Mouse (Mus musculus) ES-Bruce4 (cell line): ENCODE measurements around the gene Fosl1. TPM values are rescaled to one million over a fixed set of nuclear protein-coding genes. Genes with fewer than 3 reads are reported as not detected.

ENCODE experiments used
- H3K27ac ChIP-seq: 2 replicates; pipeline ENCODE4 v1.5.1; 2012; ENCODE audit warnings: low read length, inconsistent platforms; ENCODE audit not compliant: insufficient read depth
- H3K27me3 ChIP-seq: 2 replicates; pipeline ENCODE4 v1.6.1; 2012; ENCODE audit warnings: mild to moderate bottlenecking, low read length, inconsistent platforms; ENCODE audit not compliant: control insufficient read depth, poor library complexity, insufficient read depth, severe bottlenecking
- H3K36me3 ChIP-seq: 2 replicates; pipeline ENCODE4 v1.6.1; 2012; ENCODE audit warnings: inconsistent platforms, mild to moderate bottlenecking, low read length, moderate library complexity; ENCODE audit not compliant: control insufficient read depth, poor library complexity, insufficient read depth, severe bottlenecking
- H3K4me1 ChIP-seq: one replicate; pipeline ENCODE4 v1.8.1; 2011; ENCODE audit warnings: low read length; ENCODE audit not compliant: control insufficient read depth, insufficient read depth
- H3K4me3 ChIP-seq: 2 replicates; pipeline ENCODE4 v1.5.1; 2011; ENCODE audit warnings: low read depth, mild to moderate bottlenecking, low read length
- H3K9ac ChIP-seq: 2 replicates; pipeline ENCODE4 v1.6.1; 2012; ENCODE audit warnings: low read depth, mild to moderate bottlenecking, inconsistent platforms; ENCODE audit not compliant: poor library complexity, severe bottlenecking
- H3K9me3 ChIP-seq: replicated peaks from 2 replicates; pipeline ENCODE4 v1.6.1; 2012; ENCODE audit warnings: mild to moderate bottlenecking, low read length, inconsistent platforms; ENCODE audit not compliant: control insufficient read depth, poor library complexity, insufficient read depth, severe bottlenecking
- CTCF ChIP-seq: IDR thresholded peaks from one replicate; pipeline ENCODE4 v1.8.1; 2011; ENCODE audit warnings: low read depth, low read length
- EP300 ChIP-seq: IDR thresholded peaks from 2 replicates; pipeline ENCODE4 v1.6.1; 2011; ENCODE audit warnings: low read depth, low read length; ENCODE audit not compliant: insufficient read depth
- POLR2A ChIP-seq: IDR thresholded peaks from one replicate; pipeline ENCODE4 v1.8.1; 2011; ENCODE audit warnings: low read length; ENCODE audit not compliant: insufficient read depth
- polyA plus RNA-seq: library from polyadenylated mRNA; stranded (reverse); fragments of >200 nt; gene quantifications from 2 replicates; pipeline ENCODE4 v1.2.4, GENCODE M21; 2011; ENCODE audit warnings: low read depth; ENCODE audit not compliant: missing spikeins, insufficient read depth, insufficient read length

Fosl1 gene
- polyA plus RNA-seq, 1 experiment: 1.3 TPM

- no peak overlapping the region for H3K4me3 ChIP-seq
- H3K27ac ChIP-seq: no peak overlapping the region
- no peaks in the 10 kb centered on the region for H3K9me3 ChIP-seq
- H3K4me1 ChIP-seq: peaks cover 3% of the 10 kb centered on the region
- no peaks in the 10 kb centered on the region for H3K27me3 ChIP-seq
- no peak for TF ChIP-seq CTCF
- TF ChIP-seq EP300: no peak
- no peak for TF ChIP-seq POLR2A
- H3K36me3 ChIP-seq: no peaks in the 10 kb centered on the region
- no peak overlapping the region for H3K9ac ChIP-seq
Observed at GRCm38 (mm10) chr19:5408057-5409001, 39.0 kb upstream of the Fosl1 start.

DNA sequence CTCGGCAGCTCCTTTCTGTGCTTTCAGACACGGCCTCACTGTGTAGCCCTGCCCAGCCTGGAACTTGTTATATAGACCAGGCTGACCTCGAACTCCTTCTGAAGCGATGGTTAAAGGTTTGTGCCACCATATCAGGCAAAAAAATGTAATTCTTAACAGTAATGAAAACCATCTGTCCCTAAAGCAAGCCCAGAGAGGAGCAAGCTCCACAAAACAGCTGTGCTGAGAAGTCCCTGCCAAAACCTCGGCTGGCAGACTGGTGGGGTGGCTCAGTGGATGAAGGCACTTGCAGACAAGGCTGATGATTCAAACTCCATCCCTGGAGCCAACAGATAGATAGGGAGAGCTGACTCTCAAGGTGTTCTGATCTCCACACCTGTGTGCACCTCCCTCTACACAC, 38.3 kb upstream of the Fosl1 start:
- Histone ChIP-seq H3K27ac (0 out of 2 replicates have a peak overlapping the region, but pooled peaks have one; percentile 4), H3K4me3 (no peak overlapping the region), H3K4me1 (peaks cover 3% of the 10 kb centered on the region), H3K27me3 (no peaks in the 10 kb centered on the region), H3K36me3 (no peaks in the 10 kb centered on the region), H3K9ac (no peak overlapping the region), H3K9me3 (no peaks in the 10 kb centered on the region)
- TF ChIP-seq CTCF (no peak), EP300 (no peak), POLR2A (no peak)

DNA sequence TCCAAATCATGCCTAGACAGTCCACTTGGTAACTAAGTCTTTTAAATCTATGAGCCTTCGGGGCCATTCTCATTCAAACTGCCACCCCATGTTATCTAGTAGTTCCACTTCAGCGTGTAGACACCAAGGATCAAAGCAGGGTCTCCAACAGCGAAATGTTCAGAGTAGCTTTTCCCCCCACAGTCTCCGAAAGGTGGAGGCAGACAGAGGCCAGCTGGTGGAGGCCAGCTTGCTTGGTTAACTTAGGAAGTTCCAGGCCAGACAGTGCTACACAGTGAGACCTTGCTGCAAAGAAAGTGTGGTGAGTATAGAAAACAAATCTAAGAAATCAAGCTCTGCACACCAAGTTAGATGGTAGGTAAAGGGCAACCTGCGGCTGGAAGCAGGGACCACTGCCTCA, 36.7 kb upstream of the Fosl1 start:
- H3K9ac ChIP-seq: no peak overlapping the region
- TF ChIP-seq POLR2A (no peak), CTCF (no peak), EP300 (no peak)
- H3K9me3 ChIP-seq: no peaks in the 10 kb centered on the region
- no peak overlapping the region for H3K27ac ChIP-seq
- no peaks in the 10 kb centered on the region for H3K27me3 ChIP-seq
- no peaks in the 10 kb centered on the region for H3K36me3 ChIP-seq
- H3K4me3 ChIP-seq: no peak overlapping the region
- peaks cover 3% of the 10 kb centered on the region for H3K4me1 ChIP-seq

- TF ChIP-seq POLR2A (no peak), EP300 (no peak), CTCF (no peak)
- H3K4me3 ChIP-seq: no peak overlapping the region
- H3K9me3 ChIP-seq: no peaks in the 10 kb centered on the region
- no peak overlapping the region for H3K27ac ChIP-seq
- H3K36me3 ChIP-seq: no peaks in the 10 kb centered on the region
- H3K9ac ChIP-seq: no peak overlapping the region
- H3K27me3 ChIP-seq: no peaks in the 10 kb centered on the region
- peaks cover 3% of the 10 kb centered on the region for H3K4me1 ChIP-seq
Observed at GRCm38 (mm10) chr19:5411961-5412360, 35.4 kb upstream of the Fosl1 start.

DNA sequence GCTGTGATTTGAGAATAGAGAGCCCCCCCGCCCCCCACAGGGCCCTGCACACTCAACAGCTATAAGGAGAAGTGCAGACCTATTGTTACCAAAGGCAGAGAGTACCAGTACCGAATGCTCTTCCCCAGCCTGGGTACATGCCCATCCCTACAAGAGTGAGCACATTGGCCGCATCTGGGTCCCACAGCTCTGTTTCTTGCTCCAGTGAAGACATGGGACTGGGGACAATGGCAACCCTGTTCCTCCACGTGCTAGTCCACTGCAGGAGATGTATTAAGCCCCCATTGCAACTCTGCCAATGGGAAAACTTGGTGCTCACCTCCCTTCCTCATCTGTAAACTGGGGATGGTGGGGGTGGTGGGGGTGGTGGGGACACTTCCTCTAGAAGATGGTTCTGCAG, 33.5 kb upstream of the Fosl1 start:
- H3K9ac ChIP-seq: no peak overlapping the region
- H3K9me3 ChIP-seq: no peaks in the 10 kb centered on the region
- no peaks in the 10 kb centered on the region for H3K27me3 ChIP-seq
- H3K36me3 ChIP-seq: no peaks in the 10 kb centered on the region
- H3K27ac ChIP-seq: no peak overlapping the region
- no peaks in the 10 kb centered on the region for H3K4me1 ChIP-seq
- TF ChIP-seq CTCF: no peak
- TF ChIP-seq POLR2A: no peak
- TF ChIP-seq EP300: no peak
- H3K4me3 ChIP-seq: no peak overlapping the region

DNA sequence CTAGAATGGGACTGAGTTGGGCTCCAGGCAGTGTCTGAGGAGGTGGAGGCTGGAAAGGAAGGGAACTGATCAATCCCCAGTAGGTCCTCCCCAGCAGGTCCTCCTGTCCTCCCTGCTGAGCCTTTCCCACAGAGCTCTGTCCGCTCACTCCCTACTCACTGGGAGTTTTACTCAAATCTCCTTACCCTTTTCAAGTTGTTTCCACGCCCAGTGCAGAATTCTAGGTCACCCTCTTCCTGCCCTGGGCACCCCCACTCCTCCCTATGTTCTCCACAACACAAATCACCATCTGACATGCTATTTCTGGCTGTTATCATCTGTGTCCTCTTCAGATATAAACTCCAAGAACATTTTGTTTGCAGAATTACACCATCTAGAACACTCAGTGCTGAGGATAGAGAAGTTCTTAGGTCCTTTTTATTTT, 32.8 kb upstream of the Fosl1 start:
- Histone ChIP-seq H3K36me3 (no peaks in the 10 kb centered on the region), H3K9me3 (no peaks in the 10 kb centered on the region), H3K27me3 (no peaks in the 10 kb centered on the region), H3K27ac (no peak overlapping the region), H3K4me3 (no peak overlapping the region), H3K4me1 (no peaks in the 10 kb centered on the region), H3K9ac (no peak overlapping the region)
- TF ChIP-seq POLR2A (no peak), EP300 (no peak), CTCF (no peak)
